Mouse (Mus musculus): ENCODE results near the gene Esr1. TPM values are rescaled to one million over a fixed set of nuclear protein-coding genes. Genes with fewer than 3 reads are reported as not detected.

The Esr1 gene
- polyA plus RNA-seq, 1 experiment, result 1.6 TPM

- H3K27ac ChIP-seq (ENCODE audit: insufficient read depth, low read length), result no peak overlapping the region
- no peak for TF ChIP-seq POLR2A (IDR thresholded peaks at IDR 0.05; ENCODE audit: low read depth, low read length)
- TF ChIP-seq CTCF (IDR thresholded peaks at IDR 0.05; ENCODE audit: borderline replicate concordance, insufficient read depth, low read length), result no peak
Measured at GRCm38 (mm10) chr10:4976557-4976956, 365.2 kb downstream of the Esr1 start.

GRCm38 (mm10) chr10:4977374-4977773 is 366.0 kb downstream of the Esr1 start:
- no peak overlapping the region for H3K4me3 ChIP-seq (ENCODE audit: insufficient read depth, low read length)
- no peaks in the 10 kb centered on the region; the same call in 1 of the 2 replicates for H3K4me1 ChIP-seq (ENCODE audit: control insufficient read depth, insufficient read depth, low read length)
- no peak overlapping the region for H3K27ac ChIP-seq (ENCODE audit: insufficient read depth, low read length)
- TF ChIP-seq POLR2A (IDR thresholded peaks at IDR 0.05; ENCODE audit: low read depth, low read length), result no peak
- TF ChIP-seq CTCF (IDR thresholded peaks at IDR 0.05; ENCODE audit: borderline replicate concordance, insufficient read depth, low read length), result no peak

More at GRCm38 (mm10) chr10:4976557-4976956, 365.2 kb downstream of the Esr1 start:
- Histone ChIP-seq H3K4me1 (ENCODE audit: control insufficient read depth, insufficient read depth, low read length) (no peaks in the 10 kb centered on the region; the same call in 1 of the 2 replicates), H3K4me3 (ENCODE audit: insufficient read depth, low read length) (no peak overlapping the region)

GRCm38 (mm10) chr10:4983919-4984318 is 372.5 kb downstream of the Esr1 start:
- no peaks in the 10 kb centered on the region for H3K4me1 ChIP-seq (ENCODE audit: control insufficient read depth, insufficient read depth, low read length)

GRCm38 (mm10) chr10:4993802-4994201 is 382.4 kb downstream of the Esr1 start:
- Histone ChIP-seq H3K27ac (ENCODE audit: insufficient read depth, low read length) (no peak overlapping the region), H3K4me3 (ENCODE audit: insufficient read depth, low read length) (no peak overlapping the region), H3K4me1 (ENCODE audit: control insufficient read depth, insufficient read depth, low read length) (no peaks in the 10 kb centered on the region)
- TF ChIP-seq CTCF (IDR thresholded peaks at IDR 0.05; ENCODE audit: borderline replicate concordance, insufficient read depth, low read length) (no peak), POLR2A (IDR thresholded peaks at IDR 0.05; ENCODE audit: low read depth, low read length) (no peak)

More at GRCm38 (mm10) chr10:4983919-4984318, 372.5 kb downstream of the Esr1 start:
- Histone ChIP-seq H3K4me3 (ENCODE audit: insufficient read depth, low read length) (no peak overlapping the region), H3K27ac (ENCODE audit: insufficient read depth, low read length) (peak overlapping the region; percentile 81; the same call in 1 of the 2 replicates)
- TF ChIP-seq CTCF (IDR thresholded peaks at IDR 0.05; ENCODE audit: borderline replicate concordance, insufficient read depth, low read length) (no peak), POLR2A (IDR thresholded peaks at IDR 0.05; ENCODE audit: low read depth, low read length) (no peak)

GRCm38 (mm10) chr10:4996592-4996991 is 385.2 kb downstream of the Esr1 start:
- no peak for TF ChIP-seq POLR2A (IDR thresholded peaks at IDR 0.05; ENCODE audit: low read depth, low read length)
- Histone ChIP-seq H3K4me3 (ENCODE audit: insufficient read depth, low read length) (no peak overlapping the region), H3K4me1 (ENCODE audit: control insufficient read depth, insufficient read depth, low read length) (no peaks in the 10 kb centered on the region), H3K27ac (ENCODE audit: insufficient read depth, low read length) (no peak overlapping the region)

GRCm38 (mm10) chr10:5008795-5009366 is 397.5 kb downstream of the Esr1 start:
- no peak overlapping the region for H3K4me3 ChIP-seq (ENCODE audit: insufficient read depth, low read length)
- TF ChIP-seq CTCF (IDR thresholded peaks at IDR 0.05; ENCODE audit: borderline replicate concordance, insufficient read depth, low read length) (no peak), POLR2A (IDR thresholded peaks at IDR 0.05; ENCODE audit: low read depth, low read length) (no peak)
- H3K27ac ChIP-seq (ENCODE audit: insufficient read depth, low read length), result no peak overlapping the region
- no peaks in the 10 kb centered on the region for H3K4me1 ChIP-seq (ENCODE audit: control insufficient read depth, insufficient read depth, low read length)

- Histone ChIP-seq H3K4me1 (ENCODE audit: control insufficient read depth, insufficient read depth, low read length) (no peaks in the 10 kb centered on the region), H3K27ac (ENCODE audit: insufficient read depth, low read length) (no peak overlapping the region), H3K4me3 (ENCODE audit: insufficient read depth, low read length) (no peak overlapping the region)
- TF ChIP-seq POLR2A (IDR thresholded peaks at IDR 0.05; ENCODE audit: low read depth, low read length), result no peak
- TF ChIP-seq CTCF (IDR thresholded peaks at IDR 0.05; ENCODE audit: borderline replicate concordance, insufficient read depth, low read length), result no peak
Measured at GRCm38 (mm10) chr10:5012004-5012403, 400.6 kb downstream of the Esr1 start.

- no peak overlapping the region for H3K4me3 ChIP-seq (ENCODE audit: insufficient read depth, low read length)
- no peak overlapping the region for H3K27ac ChIP-seq (ENCODE audit: insufficient read depth, low read length)
- H3K4me1 ChIP-seq (ENCODE audit: control insufficient read depth, insufficient read depth, low read length), result no peaks in the 10 kb centered on the region
- TF ChIP-seq POLR2A (IDR thresholded peaks at IDR 0.05; ENCODE audit: low read depth, low read length) (no peak), CTCF (IDR thresholded peaks at IDR 0.05; ENCODE audit: borderline replicate concordance, insufficient read depth, low read length) (no peak)
Measured at GRCm38 (mm10) chr10:5014976-5015375, 403.6 kb downstream of the Esr1 start.

GRCm38 (mm10) chr10:5017148-5017547 is 405.8 kb downstream of the Esr1 start:
- Histone ChIP-seq H3K4me3 (ENCODE audit: insufficient read depth, low read length) (no peak overlapping the region), H3K27ac (ENCODE audit: insufficient read depth, low read length) (no peak overlapping the region), H3K4me1 (ENCODE audit: control insufficient read depth, insufficient read depth, low read length) (no peaks in the 10 kb centered on the region)
- TF ChIP-seq POLR2A (IDR thresholded peaks at IDR 0.05; ENCODE audit: low read depth, low read length) (no peak), CTCF (IDR thresholded peaks at IDR 0.05; ENCODE audit: borderline replicate concordance, insufficient read depth, low read length) (no peak)

- Histone ChIP-seq H3K4me1 (ENCODE audit: control insufficient read depth, insufficient read depth, low read length) (no peaks in the 10 kb centered on the region), H3K27ac (ENCODE audit: insufficient read depth, low read length) (no peak overlapping the region), H3K4me3 (ENCODE audit: insufficient read depth, low read length) (no peak overlapping the region)
- no peak for TF ChIP-seq POLR2A (IDR thresholded peaks at IDR 0.05; ENCODE audit: low read depth, low read length)
- no peak for TF ChIP-seq CTCF (IDR thresholded peaks at IDR 0.05; ENCODE audit: borderline replicate concordance, insufficient read depth, low read length)
Measured at GRCm38 (mm10) chr10:5025906-5026305, 414.5 kb downstream of the Esr1 start.

All from embryonic fibroblast, embryonic 13.5 days (primary cell).